Mouse (Mus musculus): ENCODE data around the gene Lrp6. TPM values are rescaled to one million over a fixed set of nuclear protein-coding genes. Genes with fewer than 3 reads are reported as not detected.
A peak's percentile ranks its signal among the peaks of the same experiment; 100 is the strongest.

Gene Lrp6
- polyA plus RNA-seq, 1 experiment from 2014 or later: 20.6 TPM

- 35% methylated on average over 16 of the region's 16 CpGs for WGBS (ENCODE audit: insufficient replicate concordance)
These were observed 163.7 kb downstream of the Lrp6 start for GRCm38 (mm10) chr6:134402914-134403683.

More at GRCm38 (mm10) chr6:134402914-134403683, 163.7 kb downstream of the Lrp6 start:
- no peaks in the 10 kb centered on the region for H3K27me3 ChIP-seq (ENCODE audit: control insufficient read depth, insufficient read depth, low read length)
- no peak overlapping the region for H3K4me3 ChIP-seq (ENCODE audit: low read depth, low read length)
- H3K4me2 ChIP-seq: no peak overlapping the region
- 0 out of 2 replicates have a peak overlapping the region, but pooled peaks have one; percentile 2 for H3K9ac ChIP-seq (ENCODE audit: low read depth, low read length)
- no peaks in the 10 kb centered on the region for H3K9me3 ChIP-seq (replicated peaks; ENCODE audit: control insufficient read depth, low read length)
- no peaks in the 10 kb centered on the region for H3K36me3 ChIP-seq (ENCODE audit: control insufficient read depth, insufficient read depth, low read length)
- no peak overlapping the region for H3K27ac ChIP-seq (ENCODE audit: low read depth, low read length)
- no peaks in the 10 kb centered on the region for H3K4me1 ChIP-seq (ENCODE audit: control insufficient read depth, insufficient read depth, low read length)
- no peak for ATAC-seq (replicated peaks; ENCODE audit: insufficient number of reproducible peaks, low FRiP score, low TSS enrichment)

Other genes with a start within 250 kb of the Lrp6 start
- 0.11 and 0.45 TPM in 2 replicates for gene Bcl2l14, start 170.6 kb downstream of the Lrp6 start, polyA plus RNA-seq (2014; fragmentation: Nextera tagmentation; extraction: Ambion mirVana)
- gene Mansc1, start 65.5 kb upstream of the Lrp6 start, polyA plus RNA-seq (2014; fragmentation: Nextera tagmentation; extraction: Ambion mirVana): 7.2 and 7.3 TPM in 2 replicates
- gene Borcs5, start 72.5 kb upstream of the Lrp6 start, polyA plus RNA-seq (2014; fragmentation: Nextera tagmentation; extraction: Ambion mirVana): 15.1 and 16.0 TPM in 2 replicates
- 19.7 and 20.6 TPM in 2 replicates for gene Dusp16, start 225.7 kb upstream of the Lrp6 start, polyA plus RNA-seq (2014; fragmentation: Nextera tagmentation; extraction: Ambion mirVana)

Measured in heart, embryonic 11.5 days (tissue).